Mouse (Mus musculus) heart, postnatal 0 days (tissue): Measurements from ENCODE around the gene Olfr183.

Source experiments
- CTCF ChIP-seq: IDR thresholded peaks from 2 replicates; pipeline ENCODE4 v1.5.1; 2016; ENCODE audit warnings: antibody characterized with exemption, control low read depth, low read depth
- EP300 ChIP-seq: IDR thresholded peaks from 2 replicates; pipeline ENCODE4 v1.6.1; 2016; ENCODE audit warnings: antibody characterized with exemption, low read depth

DNA sequence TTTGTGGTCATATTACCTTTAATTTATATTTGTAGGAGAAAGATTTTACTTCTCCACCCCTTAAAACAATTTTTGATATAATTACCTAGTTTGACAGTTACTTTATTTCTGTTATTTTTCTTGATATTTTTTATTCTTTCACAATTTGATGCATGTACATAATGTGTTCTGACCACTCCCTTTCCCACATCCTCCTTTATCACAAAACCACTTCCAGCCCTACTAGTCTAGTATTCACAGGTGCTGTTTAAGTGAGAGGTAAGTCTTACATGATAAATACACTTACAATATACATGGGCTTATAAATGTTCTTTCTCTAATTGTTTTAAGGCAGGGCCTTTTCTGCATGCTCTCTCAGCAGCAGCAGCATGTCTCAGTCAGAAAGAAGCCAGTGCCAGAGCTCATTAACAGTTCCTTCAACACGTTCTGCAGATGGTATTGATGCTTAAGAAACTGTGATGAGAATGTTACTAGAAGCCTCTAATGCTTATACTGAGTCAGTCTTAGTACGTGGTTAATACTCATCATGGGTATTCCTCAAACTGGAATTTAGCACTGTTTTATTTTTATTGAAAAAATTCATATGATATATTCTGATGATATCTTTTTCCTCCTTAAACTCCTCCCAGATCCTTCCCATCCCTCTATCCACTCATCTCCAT, 18.3 kb downstream of the Olfr183 start:
- no peak for TF ChIP-seq CTCF
- no peak for TF ChIP-seq EP300
